Mouse (Mus musculus) gonadal fat pad, adult 2 months (tissue): ENCODE results near the gene Fgfr2. TPM values are rescaled to one million over a fixed set of nuclear protein-coding genes. Genes with fewer than 3 reads are reported as not detected.

ENCODE experiments used
- DNase-seq: peaks from one replicate; pipeline ENCODE4 v3.0.0-alpha.2; 2012; ENCODE audit warnings: low read depth
- polyA plus RNA-seq: library from polyadenylated mRNA; depleted of rRNA; stranded (reverse); fragments of >200 nt; gene quantifications from 2 replicates; pipeline ENCODE4 v1.2.3, GENCODE M21; 2012

Gene Fgfr2
- polyA plus RNA-seq, 1 experiment = 33.3 TPM

- no peak for DNase-seq
Measured at GRCm38 (mm10) chr7:130260060-130260459, 2863.1 kb downstream of the Fgfr2 start.

GRCm38 (mm10) chr7:130258704-130259295 lies 2864.3 kb downstream of the Fgfr2 start:
- DNase-seq = no peak

GRCm38 (mm10) chr7:130257991-130258703 lies 2865.0 kb downstream of the Fgfr2 start:
- no peak for DNase-seq

- DNase-seq = no peak
Measured at GRCm38 (mm10) chr7:130253264-130253663, 2869.9 kb downstream of the Fgfr2 start.

- no peak for DNase-seq
Measured at GRCm38 (mm10) chr7:130251936-130252523, 2871.1 kb downstream of the Fgfr2 start.

- no peak for DNase-seq
Measured at GRCm38 (mm10) chr7:130250994-130251393, 2872.2 kb downstream of the Fgfr2 start.

GRCm38 (mm10) chr7:130248403-130248802 lies 2874.7 kb downstream of the Fgfr2 start:
- DNase-seq = no peak

GRCm38 (mm10) chr7:130247831-130248230 lies 2875.3 kb downstream of the Fgfr2 start:
- DNase-seq = no peak

- DNase-seq = no peak
Measured at GRCm38 (mm10) chr7:130246483-130246882, 2876.7 kb downstream of the Fgfr2 start.

- DNase-seq = no peak
Measured at GRCm38 (mm10) chr7:130244545-130244944, 2878.6 kb downstream of the Fgfr2 start.

GRCm38 (mm10) chr7:130243811-130244210 lies 2879.3 kb downstream of the Fgfr2 start:
- DNase-seq = no peak

GRCm38 (mm10) chr7:130240191-130240590 lies 2883.0 kb downstream of the Fgfr2 start:
- DNase-seq = no peak

GRCm38 (mm10) chr7:130237244-130237643 lies 2885.9 kb downstream of the Fgfr2 start:
- no peak for DNase-seq

- DNase-seq = no peak
Measured at GRCm38 (mm10) chr7:130233777-130234176, 2889.4 kb downstream of the Fgfr2 start.

GRCm38 (mm10) chr7:130230034-130230433 lies 2893.1 kb downstream of the Fgfr2 start:
- DNase-seq = no peak

- no peak for DNase-seq
Measured at GRCm38 (mm10) chr7:130225227-130225626, 2897.9 kb downstream of the Fgfr2 start.

- DNase-seq = no peak
Measured at GRCm38 (mm10) chr7:130222633-130223354, 2900.4 kb downstream of the Fgfr2 start.

GRCm38 (mm10) chr7:130221661-130222387 lies 2901.3 kb downstream of the Fgfr2 start:
- DNase-seq = no peak

- no peak for DNase-seq
Measured at GRCm38 (mm10) chr7:130220627-130221026, 2902.5 kb downstream of the Fgfr2 start.

- DNase-seq = no peak
Measured at GRCm38 (mm10) chr7:130219844-130220243, 2903.3 kb downstream of the Fgfr2 start.

GRCm38 (mm10) chr7:130216272-130216671 lies 2906.9 kb downstream of the Fgfr2 start:
- no peak for DNase-seq
